Mouse (Mus musculus): ENCODE measurements at regions not wholly inside any gene's neighbourhood (a gene's known extent, or its start where the extent isn't known, plus 50 kb on each side); places are given as distances from the start of the nearest gene placed in this dataset.

GRCm38 (mm10) chrX:12930242-12930641, 141.1 kb upstream of the Usp9x start:
- TF ChIP-seq CTCF (IDR thresholded peaks at IDR 0.05; ENCODE audit: low read depth) (no peak), EP300 (IDR thresholded peaks at IDR 0.05; ENCODE audit: low read depth) (no peak)

Data from liver, postnatal 0 days (tissue).